Mouse (Mus musculus): Measurements from ENCODE around the gene Prss53.

DNA sequence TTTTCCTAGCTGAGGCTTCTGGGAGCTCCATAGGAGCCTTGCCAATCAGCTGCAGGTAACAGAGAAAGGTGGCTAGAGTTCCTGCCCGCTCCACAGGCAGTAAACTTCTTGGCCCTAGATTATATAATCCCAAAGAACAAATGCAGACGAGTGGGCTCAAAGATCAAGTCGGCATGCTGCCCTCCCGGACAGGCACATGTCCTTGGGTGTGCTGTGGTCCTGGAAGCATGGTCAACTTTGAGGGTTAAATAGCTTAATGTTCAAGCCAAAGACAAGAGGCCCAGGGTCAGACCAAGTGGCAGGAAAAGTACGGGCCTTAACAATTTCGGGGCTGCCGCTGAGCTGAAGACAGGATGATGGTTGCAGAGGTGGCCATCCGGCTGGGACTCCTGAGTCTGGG lies 35.3 kb upstream of the Prss53 start:
- TF ChIP-seq CTCF (conservative IDR thresholded peaks at IDR 0.05 in 1 of 2, IDR thresholded peaks at IDR 0.05 in 1 of 2; ENCODE audit: low read depth in 2 of 2, low read length in 2 of 2) = no peak
- TF ChIP-seq NRF1 (IDR thresholded peaks at IDR 0.05; ENCODE audit: low read depth, low read length) = no peak
- TF ChIP-seq ETS1 (conservative IDR thresholded peaks at IDR 0.05; ENCODE audit: low read depth, low read length) = no peak
- no peak for TF ChIP-seq POLR2A (IDR thresholded peaks at IDR 0.05; ENCODE audit: low read depth, low read length)
- no peak for TF ChIP-seq PAX5 (IDR thresholded peaks at IDR 0.05; ENCODE audit: low read length)
- TF ChIP-seq MAX (IDR thresholded peaks at IDR 0.05; ENCODE audit: low read length) = no peak
- no peak for TF ChIP-seq POLR2AphosphoS2 (IDR thresholded peaks at IDR 0.05; ENCODE audit: low read depth, low read length)
- no peak for TF ChIP-seq USF1 (IDR thresholded peaks at IDR 0.05; ENCODE audit: low read depth, low read length)
- no peak for TF ChIP-seq MEF2A (IDR thresholded peaks at IDR 0.05; ENCODE audit: borderline replicate concordance, low read depth, low read length)
- TF ChIP-seq RCOR1 (conservative IDR thresholded peaks at IDR 0.05; ENCODE audit: low read depth, low read length) = no peak
- TF ChIP-seq E2F4 (IDR thresholded peaks at IDR 0.05; ENCODE audit: insufficient replicate concordance, low read depth, low read length) = no peak
- no peak for TF ChIP-seq MXI1 (IDR thresholded peaks at IDR 0.05; ENCODE audit: low read depth, low read length)

All from CH12.LX (cell line).